Mouse (Mus musculus) embryonic facial prominence, embryonic 15.5 days (tissue): ENCODE measurements at regions not wholly inside any gene's neighbourhood (a gene's known extent, or its start where the extent isn't known, plus 50 kb on each side); places are given as distances from the start of the nearest gene placed in this dataset.

Experiments
- ATAC-seq: fragments of 200-750 bp; cut with Nextera tagmentation; 2 replicates; pipeline ENCODE4 v1.8.0; 2017; ENCODE audit warnings: low read depth, moderate TSS enrichment; ENCODE audit not compliant: insufficient number of reproducible peaks, low FRiP score, low TSS enrichment
- H3K27ac ChIP-seq: fragments of 300-500 bp; sonication (generic); replicated peaks from 2 replicates; pipeline ENCODE4 v1.5.1; 2015; ENCODE audit warnings: mild to moderate bottlenecking, inconsistent platforms
- H3K27me3 ChIP-seq: fragments of 300-500 bp; sonication (generic); 2 replicates; pipeline ENCODE4 v1.6.1; 2015; ENCODE audit warnings: inconsistent platforms
- H3K36me3 ChIP-seq: fragments of 300-500 bp; sonication (generic); 2 replicates; pipeline ENCODE4 v1.6.1; 2015; ENCODE audit warnings: mild to moderate bottlenecking, inconsistent platforms
- H3K4me1 ChIP-seq: fragments of 300-500 bp; sonication (generic); 2 replicates; pipeline ENCODE4 v1.6.1; 2015; ENCODE audit warnings: inconsistent platforms
- H3K4me2 ChIP-seq: fragments of 300-500 bp; sonication (generic); replicated peaks from 2 replicates; pipeline ENCODE4 v1.6.1; 2015; ENCODE audit warnings: mild to moderate bottlenecking, inconsistent platforms
- H3K4me3 ChIP-seq: fragments of 300-500 bp; sonication (generic); replicated peaks from 2 replicates; pipeline ENCODE4 v1.5.1; 2015; ENCODE audit warnings: mild to moderate bottlenecking, inconsistent platforms
- H3K9ac ChIP-seq: fragments of 300-500 bp; sonication (generic); 2 replicates; pipeline ENCODE4 v1.6.1; 2015; ENCODE audit warnings: inconsistent platforms
- H3K9me3 ChIP-seq: fragments of 300-500 bp; sonication (generic); replicated peaks from 2 replicates; pipeline ENCODE4 v1.6.1; 2016; ENCODE audit warnings: inconsistent platforms
- WGBS: fragments of 180-500 bp; shearing (Covaris S2); methylation state at CpG from one replicate; pipeline ENCODE4 v1.1.7; 2015; 5-methylcytosine and 5-hydroxymethylcytosine counted together

DNA sequence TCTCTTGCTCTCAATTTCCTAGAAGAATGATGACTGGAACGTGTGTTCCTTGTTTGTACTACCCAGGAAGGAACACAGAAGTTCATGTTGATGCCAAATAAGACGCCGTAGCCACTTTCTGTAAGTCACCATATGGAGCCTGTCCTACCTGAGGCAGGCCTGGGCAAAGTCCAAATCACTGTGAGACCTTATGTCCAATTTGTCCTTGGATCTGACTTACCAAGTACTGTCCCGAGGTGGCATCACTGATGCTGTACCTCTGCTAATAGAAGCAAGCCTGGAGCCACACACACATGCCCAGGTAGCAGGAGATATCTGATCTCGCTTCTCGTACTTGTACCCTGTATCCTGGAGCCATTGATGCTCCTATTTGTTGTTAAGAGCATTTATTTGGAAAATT is 91.2 kb upstream of the E2f7 start:
- no peaks in the 10 kb centered on the region for H3K9me3 ChIP-seq
- ATAC-seq: no peak
- no peak overlapping the region for H3K27ac ChIP-seq
- no peaks in the 10 kb centered on the region for H3K4me1 ChIP-seq
- WGBS: 68% methylated on average over 6 of the region's 6 CpGs
- no peaks in the 10 kb centered on the region for H3K27me3 ChIP-seq
- H3K4me3 ChIP-seq: no peak overlapping the region
- H3K9ac ChIP-seq: no peak overlapping the region
- H3K4me2 ChIP-seq: no peak overlapping the region
- H3K36me3 ChIP-seq: no peaks in the 10 kb centered on the region

DNA sequence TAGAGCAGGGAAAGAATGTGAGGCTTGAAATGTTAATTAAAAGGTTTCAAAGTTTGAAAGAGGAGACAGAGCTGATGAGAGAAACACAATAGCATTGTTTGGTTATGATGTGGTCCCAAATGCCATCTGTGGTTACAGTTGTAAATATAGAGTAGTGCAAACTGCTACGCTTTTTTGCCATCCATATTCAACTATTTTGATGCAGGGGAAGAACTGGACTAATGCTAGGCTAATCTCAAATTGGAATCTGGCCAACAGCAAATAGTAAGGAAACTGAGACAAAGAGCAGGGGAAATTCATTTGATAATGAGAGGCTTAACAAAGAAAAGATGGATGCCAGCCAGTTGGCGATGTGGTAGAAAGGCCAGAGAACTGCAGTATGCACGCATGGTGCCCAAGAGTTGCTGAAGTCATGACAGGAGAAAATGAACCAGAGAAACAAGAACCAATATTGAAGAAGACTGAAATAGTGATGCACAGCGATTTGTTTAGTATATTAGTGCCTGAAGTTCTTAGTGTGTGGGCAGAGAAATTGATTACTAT is 87.0 kb upstream of the E2f7 start:
- H3K9ac ChIP-seq: no peak overlapping the region

DNA sequence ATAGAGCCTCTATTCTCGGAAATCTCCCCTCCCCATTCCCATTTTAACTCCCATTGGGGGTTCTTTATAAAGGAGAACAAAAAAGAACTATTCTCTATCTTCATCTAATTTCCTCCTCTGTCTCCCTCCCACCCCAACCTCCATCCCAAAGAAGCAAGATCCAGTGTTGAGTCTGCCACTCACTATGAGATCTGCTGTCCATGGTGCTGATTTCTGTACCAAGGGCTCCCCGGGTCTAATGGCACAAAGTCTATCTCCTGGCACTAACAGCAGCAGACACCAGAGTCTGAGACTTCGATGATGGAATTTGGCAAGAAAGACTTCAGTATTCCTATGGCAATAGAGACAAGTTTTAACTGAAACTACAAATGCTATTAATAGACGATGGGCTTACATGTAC is 68.7 kb upstream of the E2f7 start:
- H3K27me3 ChIP-seq: no peaks in the 10 kb centered on the region
- 54% methylated on average over 4 of the region's 4 CpGs for WGBS
- no peak overlapping the region for H3K4me2 ChIP-seq
- H3K4me1 ChIP-seq: no peaks in the 10 kb centered on the region
- no peaks in the 10 kb centered on the region for H3K9me3 ChIP-seq
- no peaks in the 10 kb centered on the region for H3K36me3 ChIP-seq
- H3K27ac ChIP-seq: no peak overlapping the region
- no peak overlapping the region for H3K9ac ChIP-seq
- H3K4me3 ChIP-seq: no peak overlapping the region
- ATAC-seq: no peak

More for the DNA sequence above, 87.0 kb upstream of the E2f7 start:
- no peaks in the 10 kb centered on the region for H3K36me3 ChIP-seq
- H3K4me3 ChIP-seq: no peak overlapping the region
- H3K9me3 ChIP-seq: no peaks in the 10 kb centered on the region
- no peaks in the 10 kb centered on the region for H3K27me3 ChIP-seq
- no peak overlapping the region for H3K27ac ChIP-seq
- H3K4me2 ChIP-seq: no peak overlapping the region
- H3K4me1 ChIP-seq: no peaks in the 10 kb centered on the region
- 74% methylated on average over 4 of the region's 4 CpGs for WGBS
- ATAC-seq: no peak
